Mouse (Mus musculus): ENCODE data around the gene Rftn1. TPM values are rescaled to one million over a fixed set of nuclear protein-coding genes. Genes with fewer than 3 reads are reported as not detected.

Gene Rftn1
- polyA plus RNA-seq, 1 experiment from 2014 or later: 17.0 TPM

GRCm38 (mm10) chr17:50037416-50037815, 153.1 kb downstream of the Rftn1 start:
- WGBS: 72% methylated on average over 4 of the region's 4 CpGs
- Histone ChIP-seq H3K4me3 (no peak overlapping the region), H3K27ac (no peak overlapping the region), H3K4me1 (replicated peaks) (peaks cover 14% of the 10 kb centered on the region), H3K4me2 (no peak overlapping the region), H3K9me3 (no peaks in the 10 kb centered on the region), H3K36me3 (no peaks in the 10 kb centered on the region), H3K9ac (no peak overlapping the region), H3K27me3 (no peaks in the 10 kb centered on the region)
- no peak for ATAC-seq (ENCODE audit: low FRiP score)

GRCm38 (mm10) chr17:50036751-50037385, 153.6 kb downstream of the Rftn1 start:
- Histone ChIP-seq H3K4me3 (no peak overlapping the region), H3K27me3 (no peaks in the 10 kb centered on the region), H3K9me3 (no peaks in the 10 kb centered on the region), H3K4me2 (no peak overlapping the region), H3K9ac (no peak overlapping the region), H3K4me1 (replicated peaks) (peaks cover 14% of the 10 kb centered on the region), H3K36me3 (no peaks in the 10 kb centered on the region), H3K27ac (0 out of 2 replicates have a peak overlapping the region, but pooled peaks have one; percentile 5)
- WGBS: 48% methylated on average over 14 of the region's 14 CpGs
- 0 out of 2 replicates have a peak, but pooled peaks have one; percentile 36 for ATAC-seq (ENCODE audit: low FRiP score)

GRCm38 (mm10) chr17:50033698-50034097, 156.8 kb downstream of the Rftn1 start:
- H3K36me3 ChIP-seq: no peaks in the 10 kb centered on the region
- H3K9ac ChIP-seq: no peak overlapping the region
- no peak overlapping the region for H3K27ac ChIP-seq
- no peaks in the 10 kb centered on the region for H3K9me3 ChIP-seq
- peaks cover 14% of the 10 kb centered on the region for H3K4me1 ChIP-seq (replicated peaks)
- 81% methylated on average over 6 of the region's 6 CpGs for WGBS
- no peaks in the 10 kb centered on the region for H3K27me3 ChIP-seq
- no peak overlapping the region for H3K4me3 ChIP-seq
- no peak overlapping the region for H3K4me2 ChIP-seq
- ATAC-seq (ENCODE audit: low FRiP score): no peak

GRCm38 (mm10) chr17:50031548-50032491, 158.7 kb downstream of the Rftn1 start:
- WGBS: 89% methylated on average over 13 of the region's 13 CpGs
- H3K4me2 ChIP-seq: no peak overlapping the region

GRCm38 (mm10) chr17:50025651-50026050, 164.8 kb downstream of the Rftn1 start:
- 94% methylated on average over 1 of the region's 1 CpGs for WGBS
- H3K4me1 ChIP-seq (replicated peaks): peaks cover 12% of the 10 kb centered on the region
- H3K27me3 ChIP-seq: no peaks in the 10 kb centered on the region
- no peak for ATAC-seq (ENCODE audit: low FRiP score)
- H3K4me2 ChIP-seq: no peak overlapping the region
- no peak overlapping the region for H3K27ac ChIP-seq
- no peak overlapping the region for H3K9ac ChIP-seq
- no peaks in the 10 kb centered on the region for H3K9me3 ChIP-seq
- H3K36me3 ChIP-seq: no peaks in the 10 kb centered on the region
- no peak overlapping the region for H3K4me3 ChIP-seq

More at GRCm38 (mm10) chr17:50031548-50032491, 158.7 kb downstream of the Rftn1 start:
- no peak overlapping the region for H3K9ac ChIP-seq
- ATAC-seq (ENCODE audit: low FRiP score): no peak
- no peaks in the 10 kb centered on the region for H3K9me3 ChIP-seq
- no peaks in the 10 kb centered on the region for H3K27me3 ChIP-seq
- H3K4me1 ChIP-seq (replicated peaks): 0 out of 2 replicates have a peak, but pooled peaks cover 5% of the 10 kb centered on the region
- no peak overlapping the region for H3K27ac ChIP-seq
- H3K36me3 ChIP-seq: no peaks in the 10 kb centered on the region
- H3K4me3 ChIP-seq: no peak overlapping the region

- H3K4me1 ChIP-seq (replicated peaks): peaks cover 17% of the 10 kb centered on the region
- H3K9me3 ChIP-seq: no peaks in the 10 kb centered on the region
- ATAC-seq (ENCODE audit: low FRiP score): no peak
- no peak overlapping the region for H3K9ac ChIP-seq
- no peaks in the 10 kb centered on the region for H3K27me3 ChIP-seq
- H3K36me3 ChIP-seq: no peaks in the 10 kb centered on the region
- no peak overlapping the region for H3K4me3 ChIP-seq
- H3K4me2 ChIP-seq: no peak overlapping the region
- H3K27ac ChIP-seq: no peak overlapping the region
- WGBS: 46% methylated on average over 4 of the region's 4 CpGs
Measured at GRCm38 (mm10) chr17:50025173-50025626, 165.3 kb downstream of the Rftn1 start.

- H3K4me1 ChIP-seq (replicated peaks): peaks cover 36% of the 10 kb centered on the region
- no peak overlapping the region for H3K9ac ChIP-seq
- peak overlapping the region; percentile 49 for H3K27ac ChIP-seq
- no peaks in the 10 kb centered on the region for H3K36me3 ChIP-seq
- 18% methylated on average over 4 of the region's 4 CpGs for WGBS
- no peak overlapping the region for H3K4me3 ChIP-seq
- no peak for ATAC-seq (ENCODE audit: low FRiP score)
- H3K9me3 ChIP-seq: no peaks in the 10 kb centered on the region
- no peak overlapping the region for H3K4me2 ChIP-seq
- H3K27me3 ChIP-seq: no peaks in the 10 kb centered on the region
Measured at GRCm38 (mm10) chr17:50021400-50021799, 169.1 kb downstream of the Rftn1 start.

- H3K4me1 ChIP-seq (replicated peaks): peaks cover 36% of the 10 kb centered on the region
- H3K27me3 ChIP-seq: no peaks in the 10 kb centered on the region
- H3K36me3 ChIP-seq: no peaks in the 10 kb centered on the region
- H3K4me3 ChIP-seq: no peak overlapping the region
- H3K9ac ChIP-seq: peak overlapping the region; percentile 39
- no peaks in the 10 kb centered on the region for H3K9me3 ChIP-seq
- no peak overlapping the region for H3K4me2 ChIP-seq
- ATAC-seq (ENCODE audit: low FRiP score): peak; percentile 63
- 44% methylated on average over 16 of the region's 16 CpGs for WGBS
- H3K27ac ChIP-seq: peak overlapping the region; percentile 80
Measured at GRCm38 (mm10) chr17:50020211-50021001, 170.1 kb downstream of the Rftn1 start.

- Histone ChIP-seq H3K27me3 (no peaks in the 10 kb centered on the region), H3K9me3 (no peaks in the 10 kb centered on the region), H3K36me3 (no peaks in the 10 kb centered on the region), H3K4me2 (no peak overlapping the region), H3K27ac (peak overlapping the region; percentile 80), H3K4me1 (replicated peaks) (peaks cover 36% of the 10 kb centered on the region), H3K9ac (0 out of 2 replicates have a peak overlapping the region, but pooled peaks have one; percentile 1), H3K4me3 (no peak overlapping the region)
- no peak for ATAC-seq (ENCODE audit: low FRiP score)
- 79% methylated on average over 3 of the region's 3 CpGs for WGBS
Measured at GRCm38 (mm10) chr17:50019819-50020210, 170.7 kb downstream of the Rftn1 start.

GRCm38 (mm10) chr17:50019090-50019489, 171.4 kb downstream of the Rftn1 start:
- Histone ChIP-seq H3K4me3 (no peak overlapping the region), H3K9me3 (no peaks in the 10 kb centered on the region), H3K9ac (no peak overlapping the region), H3K27ac (peak overlapping the region; percentile 69), H3K27me3 (no peaks in the 10 kb centered on the region), H3K36me3 (no peaks in the 10 kb centered on the region), H3K4me1 (replicated peaks) (peaks cover 36% of the 10 kb centered on the region), H3K4me2 (no peak overlapping the region)
- WGBS: 36% methylated on average over 5 of the region's 5 CpGs
- no peak for ATAC-seq (ENCODE audit: low FRiP score)

- H3K4me1 ChIP-seq (replicated peaks): peaks cover 19% of the 10 kb centered on the region
- no peak overlapping the region for H3K9ac ChIP-seq
- WGBS: 67% methylated on average over 9 of the region's 9 CpGs
- peaks cover 7% of the 10 kb centered on the region; the same call in 1 of the 2 replicates for H3K27me3 ChIP-seq
- no peaks in the 10 kb centered on the region for H3K36me3 ChIP-seq
- ATAC-seq (ENCODE audit: low FRiP score): no peak
- H3K4me3 ChIP-seq: no peak overlapping the region
- H3K9me3 ChIP-seq: no peaks in the 10 kb centered on the region
- no peak overlapping the region for H3K4me2 ChIP-seq
- no peak overlapping the region for H3K27ac ChIP-seq
Measured at GRCm38 (mm10) chr17:50014708-50015107, 175.8 kb downstream of the Rftn1 start.

- Histone ChIP-seq H3K9ac (no peak overlapping the region), H3K36me3 (no peaks in the 10 kb centered on the region), H3K9me3 (no peaks in the 10 kb centered on the region), H3K27ac (no peak overlapping the region), H3K4me3 (no peak overlapping the region), H3K4me1 (replicated peaks) (peaks cover 11% of the 10 kb centered on the region), H3K27me3 (peaks cover 7% of the 10 kb centered on the region; the same call in 1 of the 2 replicates), H3K4me2 (no peak overlapping the region)
- ATAC-seq (ENCODE audit: low FRiP score): no peak
- WGBS: 75% methylated on average over 2 of the region's 2 CpGs
Measured at GRCm38 (mm10) chr17:50013848-50014247, 176.6 kb downstream of the Rftn1 start.

All from hindbrain, embryonic 13.5 days (tissue).